Mouse (Mus musculus): ENCODE measurements at regions not wholly inside any gene's neighbourhood (a gene's known extent, or its start where the extent isn't known, plus 50 kb on each side); places are given as distances from the start of the nearest gene placed in this dataset.

DNA sequence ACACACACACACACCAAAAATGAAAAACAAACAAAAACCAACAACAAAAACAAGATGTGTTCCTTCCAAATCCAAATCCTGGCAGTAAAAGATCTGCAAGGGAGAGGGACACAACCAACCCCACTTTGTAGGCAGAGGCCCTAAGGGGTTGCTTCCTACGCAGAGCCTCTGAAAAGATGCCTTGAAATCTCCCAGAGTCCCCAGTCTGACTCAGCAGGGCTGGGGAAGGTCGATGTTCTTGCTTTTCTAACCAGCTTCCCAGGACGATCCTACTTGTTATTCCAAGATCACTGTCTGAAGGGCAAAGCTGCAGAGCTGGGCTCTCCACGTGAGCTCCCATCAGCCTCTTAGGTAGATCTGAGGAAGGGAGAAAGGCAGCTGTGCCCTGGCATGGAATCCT lies 94.6 kb upstream of the Plcb4 start:
- H3K4me2 ChIP-seq (ENCODE audit: low read depth), result no peak overlapping the region
- H3K79me2 ChIP-seq (ENCODE audit: control insufficient read depth, insufficient read depth), result no peaks in the 10 kb centered on the region
- no peak overlapping the region for H3K4me3 ChIP-seq
- no peak overlapping the region for H3ac ChIP-seq (ENCODE audit: control insufficient read depth, insufficient read length)
- no peak for TF ChIP-seq MAX (IDR thresholded peaks at IDR 0.05; ENCODE audit: low read depth)
- no peak for TF ChIP-seq MYOD1 (IDR thresholded peaks at IDR 0.05; ENCODE audit: control insufficient read depth in 1 of 3, insufficient read length in 2 of 3, low read depth in 2 of 3)
- no peak for TF ChIP-seq TCF3 (IDR thresholded peaks at IDR 0.05; ENCODE audit: insufficient read length, low read depth)
- no peak for TF ChIP-seq POLR2AphosphoS2 (IDR thresholded peaks at IDR 0.05; ENCODE audit: insufficient read length, low read depth)
- no peak for TF ChIP-seq SRF (IDR thresholded peaks at IDR 0.05; ENCODE audit: control insufficient read depth, insufficient read length, low read depth)
- TF ChIP-seq CEBPB (IDR thresholded peaks at IDR 0.05; ENCODE audit: insufficient read depth, poor library complexity, severe bottlenecking), result no peak
- no peak for TF ChIP-seq E2F4 (IDR thresholded peaks at IDR 0.05; ENCODE audit: insufficient read depth)
- TF ChIP-seq TCF12 (IDR thresholded peaks at IDR 0.05; ENCODE audit: insufficient read depth, poor library complexity, severe bottlenecking), result no peak
- TF ChIP-seq REST (IDR thresholded peaks at IDR 0.05; ENCODE audit: insufficient read depth, insufficient read length), result no peak
- TF ChIP-seq MYOG (IDR thresholded peaks at IDR 0.05; ENCODE audit: control insufficient read depth in 1 of 3, insufficient read depth in 1 of 3, insufficient read length in 2 of 3, low read depth in 2 of 3), result no peak
- TF ChIP-seq USF1 (IDR thresholded peaks at IDR 0.05; ENCODE audit: low read depth), result no peak
- TF ChIP-seq POLR2A (IDR thresholded peaks at IDR 0.05; ENCODE audit: insufficient read length, low read depth), result no peak
- no peaks in the 10 kb centered on the region for H3K27me3 ChIP-seq (ENCODE audit: control insufficient read depth, insufficient read depth, insufficient read length)
- H3K36me3 ChIP-seq (ENCODE audit: control insufficient read depth, insufficient read depth), result no peaks in the 10 kb centered on the region

DNA sequence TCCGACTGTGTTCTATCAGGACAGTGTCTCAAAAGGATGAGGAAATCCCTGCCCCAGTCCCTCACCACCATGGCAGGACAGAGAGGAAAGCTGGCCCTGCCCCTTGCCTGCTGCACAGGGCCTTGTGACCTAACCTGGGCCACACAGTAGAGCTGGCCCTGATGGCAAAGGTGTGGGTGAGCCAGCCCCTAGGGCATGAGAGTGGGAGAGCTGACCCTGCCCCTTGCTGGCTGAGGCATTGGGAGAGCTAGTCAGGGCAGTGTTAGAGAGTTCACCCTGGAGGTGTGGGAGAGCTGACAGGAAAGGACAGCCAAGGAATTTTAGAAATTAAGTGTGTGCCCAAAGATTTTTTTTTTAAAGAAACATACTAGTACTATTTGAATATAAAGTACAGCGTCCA lies 90.5 kb upstream of the Plcb4 start:
- no peaks in the 10 kb centered on the region for H3K27me3 ChIP-seq (ENCODE audit: control insufficient read depth, insufficient read depth, insufficient read length)
- H3K4me3 ChIP-seq, result no peak overlapping the region
- no peak overlapping the region for H3ac ChIP-seq (ENCODE audit: control insufficient read depth, insufficient read length)
- no peaks in the 10 kb centered on the region for H3K36me3 ChIP-seq (ENCODE audit: control insufficient read depth, insufficient read depth)
- H3K79me2 ChIP-seq (ENCODE audit: control insufficient read depth, insufficient read depth), result no peaks in the 10 kb centered on the region
- TF ChIP-seq TCF3 (IDR thresholded peaks at IDR 0.05; ENCODE audit: insufficient read length, low read depth) (no peak), MYOG (IDR thresholded peaks at IDR 0.05; ENCODE audit: control insufficient read depth in 1 of 3, insufficient read depth in 1 of 3, insufficient read length in 2 of 3, low read depth in 2 of 3) (no peak), USF1 (IDR thresholded peaks at IDR 0.05; ENCODE audit: low read depth) (no peak), POLR2AphosphoS2 (IDR thresholded peaks at IDR 0.05; ENCODE audit: insufficient read length, low read depth) (no peak), MYOD1 (IDR thresholded peaks at IDR 0.05; ENCODE audit: control insufficient read depth in 1 of 3, insufficient read length in 2 of 3, low read depth in 2 of 3) (no peak), E2F4 (IDR thresholded peaks at IDR 0.05; ENCODE audit: insufficient read depth) (no peak), POLR2A (IDR thresholded peaks at IDR 0.05; ENCODE audit: insufficient read length, low read depth) (no peak), CEBPB (IDR thresholded peaks at IDR 0.05; ENCODE audit: insufficient read depth, poor library complexity, severe bottlenecking) (no peak), TCF12 (IDR thresholded peaks at IDR 0.05; ENCODE audit: insufficient read depth, poor library complexity, severe bottlenecking) (no peak)
- no peak overlapping the region for H3K4me2 ChIP-seq (ENCODE audit: low read depth)

DNA sequence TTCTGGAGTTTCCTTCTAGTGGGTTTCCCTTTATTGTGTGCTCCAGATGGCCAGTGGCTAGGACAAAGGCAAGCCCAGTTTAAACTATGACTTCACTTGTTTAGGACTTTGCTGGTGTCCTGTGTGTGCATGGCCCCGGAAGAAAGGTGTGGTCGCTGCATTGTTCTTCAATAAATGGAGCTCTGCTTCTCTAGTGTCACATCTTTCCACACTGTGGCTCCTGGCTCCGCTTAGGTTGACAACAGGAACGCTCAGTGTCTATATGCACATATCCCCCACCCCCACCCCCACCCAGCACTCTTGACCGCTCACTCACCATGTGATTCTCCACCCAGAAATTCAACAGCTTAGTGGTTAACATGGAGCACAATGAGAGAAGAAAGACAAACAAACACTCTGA lies 87.2 kb upstream of the Plcb4 start:
- TF ChIP-seq TCF12 (IDR thresholded peaks at IDR 0.05; ENCODE audit: insufficient read depth, poor library complexity, severe bottlenecking) (no peak), USF1 (IDR thresholded peaks at IDR 0.05; ENCODE audit: low read depth) (no peak), TCF3 (IDR thresholded peaks at IDR 0.05; ENCODE audit: insufficient read length, low read depth) (no peak), POLR2A (IDR thresholded peaks at IDR 0.05; ENCODE audit: insufficient read length, low read depth) (no peak), SRF (IDR thresholded peaks at IDR 0.05; ENCODE audit: control insufficient read depth, insufficient read length, low read depth) (no peak), MAX (IDR thresholded peaks at IDR 0.05; ENCODE audit: low read depth) (no peak), E2F4 (IDR thresholded peaks at IDR 0.05; ENCODE audit: insufficient read depth) (no peak), REST (IDR thresholded peaks at IDR 0.05; ENCODE audit: insufficient read depth, insufficient read length) (no peak), POLR2AphosphoS2 (IDR thresholded peaks at IDR 0.05; ENCODE audit: insufficient read length, low read depth) (no peak), CEBPB (IDR thresholded peaks at IDR 0.05; ENCODE audit: insufficient read depth, poor library complexity, severe bottlenecking) (no peak), MYOD1 (IDR thresholded peaks at IDR 0.05; ENCODE audit: control insufficient read depth in 1 of 3, insufficient read length in 2 of 3, low read depth in 2 of 3) (no peak), MYOG (IDR thresholded peaks at IDR 0.05; ENCODE audit: control insufficient read depth in 1 of 3, insufficient read depth in 1 of 3, insufficient read length in 2 of 3, low read depth in 2 of 3) (no peak)
- Histone ChIP-seq H3K27me3 (ENCODE audit: control insufficient read depth, insufficient read depth, insufficient read length) (no peaks in the 10 kb centered on the region), H3K79me2 (ENCODE audit: control insufficient read depth, insufficient read depth) (no peaks in the 10 kb centered on the region), H3K36me3 (ENCODE audit: control insufficient read depth, insufficient read depth) (no peaks in the 10 kb centered on the region), H3K4me3 (no peak overlapping the region), H3ac (ENCODE audit: control insufficient read depth, insufficient read length) (no peak overlapping the region), H3K4me2 (ENCODE audit: low read depth) (no peak overlapping the region)

DNA sequence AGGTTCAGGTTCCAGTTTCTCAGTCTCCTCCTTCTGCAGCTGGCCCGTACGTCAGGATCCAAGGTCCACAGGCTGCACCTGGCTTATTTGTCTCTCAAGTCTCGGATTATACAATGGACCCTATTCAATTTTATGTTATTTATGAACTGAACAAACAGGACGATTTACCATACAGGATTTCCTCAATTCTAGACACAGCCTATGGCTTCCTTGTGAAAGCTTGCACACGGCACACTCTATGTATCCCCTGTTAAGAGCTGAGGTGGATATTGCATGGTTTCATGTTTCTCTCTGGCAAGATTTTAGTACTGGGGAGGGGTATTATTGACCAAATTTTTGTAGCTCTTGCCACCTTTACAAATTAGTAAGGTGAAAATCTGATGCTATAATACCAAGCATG lies 81.6 kb upstream of the Plcb4 start:
- no peak for TF ChIP-seq MYOG (IDR thresholded peaks at IDR 0.05; ENCODE audit: control insufficient read depth in 1 of 3, insufficient read depth in 1 of 3, insufficient read length in 2 of 3, low read depth in 2 of 3)
- no peak for TF ChIP-seq E2F4 (IDR thresholded peaks at IDR 0.05; ENCODE audit: insufficient read depth)
- TF ChIP-seq USF1 (IDR thresholded peaks at IDR 0.05; ENCODE audit: low read depth), result no peak
- TF ChIP-seq SRF (IDR thresholded peaks at IDR 0.05; ENCODE audit: control insufficient read depth, insufficient read length, low read depth), result no peak
- TF ChIP-seq REST (IDR thresholded peaks at IDR 0.05; ENCODE audit: insufficient read depth, insufficient read length), result no peak
- TF ChIP-seq POLR2AphosphoS2 (IDR thresholded peaks at IDR 0.05; ENCODE audit: insufficient read length, low read depth), result no peak
- TF ChIP-seq POLR2A (IDR thresholded peaks at IDR 0.05; ENCODE audit: insufficient read length, low read depth), result no peak
- TF ChIP-seq TCF12 (IDR thresholded peaks at IDR 0.05; ENCODE audit: insufficient read depth, poor library complexity, severe bottlenecking), result no peak
- TF ChIP-seq MYOD1 (IDR thresholded peaks at IDR 0.05; ENCODE audit: control insufficient read depth in 1 of 3, insufficient read length in 2 of 3, low read depth in 2 of 3), result no peak
- TF ChIP-seq MAX (IDR thresholded peaks at IDR 0.05; ENCODE audit: low read depth), result no peak
- TF ChIP-seq CEBPB (IDR thresholded peaks at IDR 0.05; ENCODE audit: insufficient read depth, poor library complexity, severe bottlenecking), result no peak
- TF ChIP-seq TCF3 (IDR thresholded peaks at IDR 0.05; ENCODE audit: insufficient read length, low read depth), result no peak
- Histone ChIP-seq H3ac (ENCODE audit: control insufficient read depth, insufficient read length) (no peak overlapping the region), H3K36me3 (ENCODE audit: control insufficient read depth, insufficient read depth) (no peaks in the 10 kb centered on the region), H3K79me2 (ENCODE audit: control insufficient read depth, insufficient read depth) (no peaks in the 10 kb centered on the region), H3K4me2 (ENCODE audit: low read depth) (no peak overlapping the region), H3K4me3 (no peak overlapping the region), H3K27me3 (ENCODE audit: control insufficient read depth, insufficient read depth, insufficient read length) (no peaks in the 10 kb centered on the region)

Data from myocyte (in vitro differentiated cells).